Comparison of ENCODE assay signal across 8 mouse cellular contexts in genomic region chr2:135692568-135693488, GRCm38 (mm10). TPM values are rescaled to one million over a fixed set of nuclear protein-coding genes. Genes with fewer than 3 reads are reported as not detected.
DNase-seq lines count a peak whose midpoint lies in the region; ATAC-seq and TF ChIP-seq lines count a peak whose summit lies in the region.

No protein-coding gene starts in this region.

- DNase-seq in intestine, embryonic 14.5 days (ENCODE audit: low spot score), result peak; percentile 50
- peak; percentile 75 for DNase-seq in kidney, postnatal 14 days
- no peak for DNase-seq in layer of hippocampus, adult 2 months (ENCODE audit: low spot score in 2 of 2)
- no peak for DNase-seq in frontal cortex, postnatal 25 days (ENCODE audit: low spot score in 2 of 2)

- no peaks in the 10 kb centered on the region for H3K36me3 ChIP-seq in intestine, embryonic 14.5 days (ENCODE audit: control insufficient read depth, insufficient read depth, low read length)
- H3K36me3 ChIP-seq in intestine, embryonic 16.5 days (ENCODE audit: control insufficient read depth, insufficient read depth, low read length), result no peaks in the 10 kb centered on the region
- H3K36me3 ChIP-seq in heart, embryonic 14.5 days (ENCODE audit: control insufficient read depth, insufficient read depth, low read length), result no peaks in the 10 kb centered on the region

- no peak for ATAC-seq in intestine, embryonic 14.5 days (replicated peaks; ENCODE audit: low FRiP score, low TSS enrichment, low read depth)
- ATAC-seq in intestine, embryonic 16.5 days, result no peak
- ATAC-seq in common myeloid progenitor, adult 5-6 weeks (replicated peaks; ENCODE audit: low read depth, poor library complexity, severe bottlenecking), result peak; percentile 72
- peak; percentile 56; the same call in 1 of the 2 replicates for ATAC-seq in heart, embryonic 14.5 days (ENCODE audit: insufficient number of reproducible peaks, insufficient read depth, low FRiP score, low read depth)

- no peak overlapping the region for H3K9ac ChIP-seq in intestine, embryonic 14.5 days (ENCODE audit: low read length)
- no peak overlapping the region for H3K9ac ChIP-seq in intestine, embryonic 16.5 days (ENCODE audit: low read depth, low read length)
- no peak overlapping the region for H3K9ac ChIP-seq in heart, embryonic 14.5 days (ENCODE audit: low read length)

- no peak for TF ChIP-seq CTCF in olfactory bulb, adult 2 months (IDR thresholded peaks at IDR 0.05; ENCODE audit: insufficient read depth, low read depth, low read length)
- no peak for TF ChIP-seq CTCF in layer of hippocampus, adult 2 months (conservative IDR thresholded peaks at IDR 0.05)

- H3K27ac ChIP-seq in intestine, embryonic 14.5 days (ENCODE audit: low read depth), result no peak overlapping the region
- no peak overlapping the region for H3K27ac ChIP-seq in intestine, embryonic 16.5 days (ENCODE audit: low read length)
- peak overlapping the region in 1 of 2 experiments; percentile 20; a peak in 1 of 4 replicates for H3K27ac ChIP-seq in heart, embryonic 14.5 days (replicated peaks in 1 of 2; ENCODE audit: control insufficient read depth in 1 of 2, insufficient read depth in 1 of 2, low read depth in 2 of 2, low read length in 2 of 2)
- H3K27ac ChIP-seq in olfactory bulb, adult 2 months (ENCODE audit: insufficient read depth, low read depth, low read length), result peak overlapping the region; percentile 20
- no peak overlapping the region for H3K27ac ChIP-seq in layer of hippocampus, adult 2 months

- H3K4me1 ChIP-seq in intestine, embryonic 14.5 days (replicated peaks; ENCODE audit: control insufficient read depth, insufficient read depth, low read length), result peaks cover 3% of the 10 kb centered on the region; the same call in 1 of the 2 replicates
- no peaks in the 10 kb centered on the region for H3K4me1 ChIP-seq in intestine, embryonic 16.5 days (ENCODE audit: control insufficient read depth, insufficient read depth, low read length)
- peaks cover 2 to 8% of the 10 kb centered on the region in 2 experiments; a peak in 1 of 4 replicates for H3K4me1 ChIP-seq in heart, embryonic 14.5 days (ENCODE audit: control insufficient read depth in 2 of 2, insufficient read depth in 2 of 2, low read length in 2 of 2)
- H3K4me1 ChIP-seq in olfactory bulb, adult 2 months (ENCODE audit: control insufficient read depth, insufficient read depth, low read length), result peaks cover 10% of the 10 kb centered on the region

- no peak overlapping the region for H3K4me2 ChIP-seq in intestine, embryonic 14.5 days (ENCODE audit: low read length)
- no peak overlapping the region for H3K4me2 ChIP-seq in intestine, embryonic 16.5 days (ENCODE audit: low read depth, low read length)
- no peak overlapping the region for H3K4me2 ChIP-seq in heart, embryonic 14.5 days (ENCODE audit: low read length)

- H3K9me3 ChIP-seq in intestine, embryonic 14.5 days (ENCODE audit: control insufficient read depth, low read length), result 0 out of 2 replicates have a peak, but pooled peaks cover 3% of the 10 kb centered on the region
- H3K9me3 ChIP-seq in intestine, embryonic 16.5 days (ENCODE audit: control insufficient read depth, low read length), result no peaks in the 10 kb centered on the region
- no peaks in the 10 kb centered on the region for H3K9me3 ChIP-seq in heart, embryonic 14.5 days (ENCODE audit: control insufficient read depth, low read length)

- no peaks in the 10 kb centered on the region for H3K27me3 ChIP-seq in intestine, embryonic 14.5 days (replicated peaks; ENCODE audit: control insufficient read depth, insufficient read depth, low read length)
- no peaks in the 10 kb centered on the region for H3K27me3 ChIP-seq in intestine, embryonic 16.5 days (replicated peaks; ENCODE audit: control insufficient read depth, insufficient read depth, low read length)
- no peaks in the 10 kb centered on the region for H3K27me3 ChIP-seq in heart, embryonic 14.5 days (ENCODE audit: control insufficient read depth, insufficient read depth, low read length)

- WGBS in intestine, embryonic 14.5 days, result 47% methylated on average over 12 of the region's 12 CpGs
- WGBS in intestine, embryonic 16.5 days, result 55% methylated on average over 12 of the region's 12 CpGs
- WGBS in heart, embryonic 14.5 days, result 56% methylated on average over 12 of the region's 12 CpGs
- WGBS in olfactory bulb, adult 2 months, result 31% methylated on average over 12 of the region's 12 CpGs

- TF ChIP-seq POLR2A in olfactory bulb, adult 2 months (IDR thresholded peaks at IDR 0.05; ENCODE audit: insufficient read depth, low read depth, low read length), result no peak

- H3K4me3 ChIP-seq in intestine, embryonic 14.5 days (ENCODE audit: low read depth, low read length), result no peak overlapping the region
- no peak overlapping the region for H3K4me3 ChIP-seq in intestine, embryonic 16.5 days (ENCODE audit: low read length)
- H3K4me3 ChIP-seq in heart, embryonic 14.5 days (ENCODE audit: control insufficient read depth in 1 of 2, insufficient read depth in 1 of 2, low read depth in 1 of 2, low read length in 2 of 2), result no peak overlapping the region
- no peak overlapping the region; the same call in 1 of the 2 replicates for H3K4me3 ChIP-seq in olfactory bulb, adult 2 months (ENCODE audit: insufficient read depth, low read depth, low read length)
- no peak overlapping the region for H3K4me3 ChIP-seq in layer of hippocampus, adult 2 months

RNA-seq across cellular contexts. Expression of gene Plcb4, which starts 34.0 kb away (rescaled TPM):
- polyA plus RNA-seq in intestine, embryonic 14.5 days (2014; fragmentation: Nextera tagmentation; extraction: Ambion mirVana), result 16.8 and 19.4 TPM in 2 replicates
- 6.9 and 7.4 TPM in 2 replicates for polyA plus RNA-seq in intestine, embryonic 16.5 days (2015; fragmentation: Nextera tagmentation; extraction: Ambion mirVana)
- total RNA-seq in common myeloid progenitor, adult 5-6 weeks (2017), result 25.3 and 34.9 TPM in 2 replicates
- 38.8 and 44.9 TPM in 2 replicates for polyA plus RNA-seq in heart, embryonic 14.5 days (2014; fragmentation: Nextera tagmentation; extraction: Ambion mirVana)
- polyA plus RNA-seq in olfactory bulb, adult 2 months (2012; ENCODE audit: insufficient read depth, insufficient read length, low replicate concordance, missing spikeins), result not detected in 2 replicates
- total RNA-seq in layer of hippocampus, adult 2 months (2021), result 10 to 100 TPM; 20.9 to 21.0 TPM

Comparison
In these comparisons a context has a peak if more than half of its experiments do, and no peak if none do; other contexts are left out.
1. ATAC-seq: peak in common myeloid progenitor, adult 5-6 weeks (single experiment) and heart, embryonic 14.5 days (single experiment); none in intestine, embryonic 14.5 days (single experiment) and intestine, embryonic 16.5 days (single experiment).
2. DNase-seq: peak in intestine, embryonic 14.5 days (single experiment) and kidney, postnatal 14 days (single experiment); none in layer of hippocampus, adult 2 months (0 of 2) and frontal cortex, postnatal 25 days (0 of 2).